Mouse (Mus musculus) cerebral cortex, adult 2 months (tissue): Measurements from ENCODE around the gene Med1.

Experiments
- WGBS: fragments of 180-500 bp; shearing (Covaris S2); methylation state at CpG from one replicate; pipeline ENCODE4 v1.1.7; 2018; 5-methylcytosine and 5-hydroxymethylcytosine counted together

Gene Med1

DNA sequence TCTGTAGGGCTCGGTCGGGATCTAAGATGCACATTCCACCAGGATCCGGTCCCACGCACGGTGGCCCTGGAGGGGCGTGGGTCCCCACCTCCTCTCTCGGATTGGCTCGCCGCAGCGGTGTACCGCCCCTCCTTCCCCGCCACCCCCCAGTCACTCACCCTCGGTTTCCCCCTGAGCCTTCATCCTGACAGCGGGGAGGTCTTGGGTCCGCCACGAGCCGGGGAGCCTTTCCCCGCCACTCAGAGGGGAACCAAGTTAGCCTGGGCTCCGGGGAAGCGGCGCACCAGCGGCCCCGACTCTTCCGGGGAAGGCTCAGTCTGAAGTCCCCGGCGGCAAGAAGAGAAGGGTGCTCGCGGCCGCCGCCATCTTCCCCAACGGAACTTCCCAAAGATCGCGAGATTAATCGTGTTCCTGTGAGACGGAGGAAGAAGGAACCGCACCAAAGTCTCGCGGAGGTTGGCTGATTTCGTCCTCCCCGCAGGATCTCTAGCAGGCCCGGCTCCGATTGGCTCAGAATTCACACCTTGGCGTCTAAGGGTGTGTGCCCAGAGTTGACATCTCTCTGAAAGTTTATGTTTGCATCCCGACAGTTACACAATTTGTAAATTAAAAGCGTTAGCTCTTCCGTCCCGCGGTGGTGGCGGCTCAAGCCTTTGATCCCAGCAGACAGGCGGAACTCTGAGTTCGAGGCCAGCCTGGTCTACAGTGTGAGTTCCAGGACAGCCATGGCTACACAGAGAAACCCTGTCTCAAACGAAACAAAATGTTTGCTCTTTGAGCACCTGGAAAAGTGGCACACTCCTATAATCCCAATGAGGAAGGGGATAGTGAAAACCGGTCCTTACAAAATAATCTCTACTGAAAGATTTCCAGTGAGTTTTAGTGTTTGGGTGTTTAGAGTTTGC is at the start of gene Med1:
Gene Med1 (minus strand): TSS at position 393 of the 905 bp plus-strand sequence.
- WGBS, result under 1% methylated on average over 53 of the region's 53 CpGs

- 59% methylated on average over 3 of the region's 3 CpGs for WGBS
Observed at GRCm38 (mm10) chr11:98238995-98239394, 45.9 kb upstream of the Med1 start.

DNA sequence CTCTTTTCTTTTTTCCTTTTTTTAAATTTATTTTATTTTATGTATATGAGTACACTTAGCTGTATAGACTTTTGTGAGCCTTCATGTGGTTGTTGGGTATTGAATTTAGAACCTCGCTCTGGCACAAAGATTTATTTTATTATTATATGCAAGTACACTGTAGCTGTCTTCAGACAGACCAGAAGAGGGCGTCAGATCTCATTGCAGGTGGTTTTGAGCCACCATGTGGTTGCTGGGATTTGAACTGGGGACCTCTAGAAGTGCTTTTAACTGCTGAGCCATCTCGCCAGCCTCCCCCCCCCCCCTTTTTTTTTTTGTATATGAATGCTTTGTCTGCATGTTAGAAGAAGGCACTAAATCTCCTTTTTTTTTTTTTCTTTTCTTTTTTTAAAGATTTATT is 45.3 kb upstream of the Med1 start:
- WGBS, result 69% methylated on average over 3 of the region's 3 CpGs

DNA sequence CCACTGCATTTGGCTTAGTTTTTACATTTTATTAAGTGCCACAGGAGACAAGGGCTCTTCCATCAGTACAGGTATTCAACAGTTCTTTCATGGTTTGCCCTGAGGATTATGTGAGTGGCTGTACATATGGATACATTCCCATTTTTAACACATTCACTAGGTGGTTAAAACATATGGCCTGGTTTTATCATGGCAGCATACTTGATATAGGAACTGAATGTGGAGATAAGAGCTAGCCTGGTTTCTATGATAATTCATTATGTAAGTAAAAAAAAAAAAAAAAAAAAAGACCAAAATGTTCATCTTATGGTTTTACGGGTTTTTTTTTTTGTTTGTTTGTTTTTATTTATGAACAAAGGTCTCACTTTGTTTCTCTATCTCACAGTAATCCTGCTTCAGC is 33.3 kb upstream of the Med1 start:
- WGBS, result 65% methylated on average over 1 of the region's 1 CpGs

DNA sequence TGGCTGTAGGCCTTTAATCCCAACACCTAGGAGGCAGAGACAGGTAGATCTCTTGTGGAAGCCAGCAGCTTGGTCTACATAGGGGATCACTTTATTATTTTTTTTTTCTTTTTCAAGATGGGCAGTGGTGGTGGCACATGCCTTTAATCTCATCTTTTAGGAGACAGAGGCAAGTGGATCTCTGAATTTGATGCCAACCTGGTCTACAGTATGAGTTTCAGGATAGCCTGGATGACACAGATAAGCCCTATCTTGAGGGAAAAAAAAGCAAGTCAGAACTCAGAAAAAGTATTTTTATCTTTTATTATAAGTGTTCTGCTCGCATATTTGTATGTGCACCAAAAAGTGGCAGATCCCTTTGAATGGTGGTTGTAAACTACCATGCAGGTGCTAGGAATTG is 20.2 kb upstream of the Med1 start:
- WGBS, result 69% methylated on average over 1 of the region's 1 CpGs

- WGBS, result 81% methylated on average over 5 of the region's 5 CpGs
Observed at GRCm38 (mm10) chr11:98209661-98210060, 16.6 kb upstream of the Med1 start.

- WGBS, result 56% methylated on average over 3 of the region's 3 CpGs
Observed at GRCm38 (mm10) chr11:98206281-98206680, 13.2 kb upstream of the Med1 start.

DNA sequence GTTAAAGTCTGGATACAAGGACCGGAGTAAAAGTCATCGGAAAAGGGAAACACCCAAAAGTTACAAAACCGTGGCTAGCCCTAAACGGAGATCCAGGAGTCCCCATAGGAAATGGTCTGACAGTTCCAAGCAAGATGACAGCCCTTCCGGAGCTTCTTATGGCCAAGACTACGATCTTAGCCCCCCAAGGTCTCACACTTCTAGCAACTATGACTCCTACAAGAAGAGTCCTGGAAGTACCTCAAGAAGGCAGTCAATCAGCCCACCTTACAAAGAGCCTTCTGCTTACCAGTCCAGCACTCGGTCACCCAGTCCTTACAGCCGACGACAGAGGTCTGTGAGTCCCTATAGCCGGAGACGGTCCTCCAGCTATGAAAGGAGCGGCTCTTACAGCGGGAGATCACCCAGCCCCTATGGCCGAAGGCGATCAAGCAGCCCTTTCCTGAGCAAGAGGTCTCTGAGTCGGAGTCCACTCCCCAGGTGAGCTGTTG is 10.9 kb upstream of the Med1 start:
- under 1% methylated on average over 16 of the region's 16 CpGs for WGBS

DNA sequence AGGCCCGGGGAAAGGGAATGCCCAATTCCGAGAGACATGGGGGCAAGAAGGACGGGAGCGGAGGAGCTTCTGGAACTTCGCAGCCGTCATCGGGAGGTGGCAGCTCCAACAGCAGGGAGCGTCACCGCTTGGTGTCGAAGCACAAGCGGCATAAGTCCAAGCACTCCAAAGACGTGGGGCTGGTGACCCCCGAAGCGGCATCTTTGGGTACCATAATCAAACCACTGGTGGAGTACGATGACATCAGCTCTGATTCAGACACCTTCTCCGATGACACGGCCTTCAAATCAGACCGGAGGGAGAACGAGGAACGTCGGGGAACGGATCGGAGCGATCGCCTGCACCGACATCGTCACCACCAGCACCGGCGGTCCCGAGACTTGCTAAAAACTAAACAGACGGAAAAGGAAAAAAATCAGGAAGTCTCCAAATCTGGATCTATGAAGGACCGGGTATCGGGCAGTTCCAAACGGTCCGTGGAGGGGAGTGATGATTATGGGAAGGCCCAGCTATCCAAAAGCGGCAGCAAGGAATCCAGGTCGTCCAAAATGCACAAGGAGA is 10.3 kb upstream of the Med1 start:
- WGBS, result under 1% methylated on average over 37 of the region's 37 CpGs

GRCm38 (mm10) chr11:98202641-98203350 is 9.7 kb upstream of the Med1 start, which contains the start of gene Cdk12:
Gene Cdk12, plus strand, starts transcription at chr11:98203059.
- under 1% methylated on average over 62 of the region's 63 CpGs for WGBS

DNA sequence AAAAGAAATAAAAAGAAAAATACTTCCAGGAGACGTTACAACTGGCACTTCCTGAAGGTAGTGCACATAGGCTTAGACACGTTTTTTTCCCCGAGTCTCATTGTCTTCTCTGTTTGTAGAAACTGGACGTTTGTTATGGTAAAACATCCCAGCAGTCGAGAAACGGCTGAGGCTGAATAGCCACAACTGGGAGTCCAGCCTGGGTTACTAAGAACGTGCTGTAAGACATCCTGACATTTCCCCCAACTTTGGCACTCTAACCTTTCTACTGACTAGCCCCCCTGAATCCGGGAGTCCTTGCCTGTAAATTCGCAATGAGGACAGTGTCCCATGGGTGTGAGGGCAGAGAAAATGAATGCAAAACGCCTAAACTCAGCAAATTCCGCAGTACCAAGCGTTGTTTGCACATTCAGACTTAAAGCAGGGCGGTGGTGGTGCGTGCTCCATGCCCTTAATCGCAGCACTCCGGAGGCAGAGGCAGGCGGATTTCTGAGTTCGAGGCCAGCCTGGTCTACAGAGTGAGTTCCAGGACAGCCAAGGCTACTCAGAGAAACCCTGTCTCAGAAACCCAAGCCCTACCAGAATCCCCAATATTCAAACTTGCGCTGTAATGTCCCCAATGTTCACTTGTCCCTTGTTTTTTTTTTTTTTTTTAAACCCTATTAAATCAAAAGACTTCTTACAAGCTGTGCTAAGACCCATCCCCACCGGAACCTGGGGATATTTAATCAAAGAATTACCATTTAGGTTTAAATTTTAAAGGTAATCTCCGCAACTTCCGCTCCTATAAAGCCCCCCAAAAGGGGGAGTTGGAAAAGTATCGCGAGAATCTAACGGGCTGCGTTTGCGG is 8.9 kb upstream of the Med1 start:
- 1% methylated on average over 27 of the region's 27 CpGs for WGBS

- 59% methylated on average over 5 of the region's 5 CpGs for WGBS
Observed at GRCm38 (mm10) chr11:98190820-98191219, 2.3 kb downstream of the Med1 start.

GRCm38 (mm10) chr11:98187640-98188395 is 5.3 kb downstream of the Med1 start:
- WGBS, result 92% methylated on average over 9 of the region's 9 CpGs

- WGBS, result 84% methylated on average over 3 of the region's 3 CpGs
Observed at GRCm38 (mm10) chr11:98182149-98182548, 10.9 kb downstream of the Med1 start.

- 85% methylated on average over 1 of the region's 1 CpGs for WGBS
Observed at GRCm38 (mm10) chr11:98168400-98168799, 24.7 kb downstream of the Med1 start.

- 84% methylated on average over 6 of the region's 6 CpGs for WGBS
Observed at GRCm38 (mm10) chr11:98155094-98155493, 38.0 kb downstream of the Med1 start.

GRCm38 (mm10) chr11:98150625-98151156 is 42.4 kb downstream of the Med1 start:
- 5% methylated on average over 10 of the region's 10 CpGs for WGBS

- under 1% methylated on average over 65 of the region's 65 CpGs for WGBS
Observed at GRCm38 (mm10) chr11:98149786-98150624, 43.1 kb downstream of the Med1 start, which contains the start of gene Fbxl20. Gene Fbxl20, minus strand, starts transcription at chr11:98150403.

DNA sequence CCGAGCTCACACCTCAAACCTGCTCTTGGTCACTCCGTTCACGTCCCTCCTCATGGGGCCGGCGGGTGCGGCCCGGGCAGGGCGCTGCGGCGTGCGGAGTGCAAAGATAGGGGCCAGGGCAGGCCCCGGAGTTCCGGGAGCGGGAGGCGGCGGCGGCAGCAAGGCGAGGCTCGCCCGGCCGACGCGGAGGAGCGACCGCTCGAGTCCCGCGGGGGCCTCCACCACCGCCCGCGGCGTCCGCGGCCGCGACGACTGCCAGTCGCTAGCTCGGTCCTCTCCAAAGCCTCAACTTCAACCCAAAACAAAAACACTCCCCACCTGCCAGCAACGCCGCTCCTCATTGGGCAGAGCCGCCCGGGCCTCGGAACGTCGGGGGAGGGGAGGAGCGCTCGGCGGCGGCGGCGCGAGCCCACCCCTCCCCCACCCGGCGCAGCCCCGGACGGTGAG is 43.8 kb downstream of the Med1 start:
- 1% methylated on average over 57 of the region's 57 CpGs for WGBS
